Mouse (Mus musculus): Measurements from ENCODE around the gene Abcc4.

Abcc4 gene

DNA sequence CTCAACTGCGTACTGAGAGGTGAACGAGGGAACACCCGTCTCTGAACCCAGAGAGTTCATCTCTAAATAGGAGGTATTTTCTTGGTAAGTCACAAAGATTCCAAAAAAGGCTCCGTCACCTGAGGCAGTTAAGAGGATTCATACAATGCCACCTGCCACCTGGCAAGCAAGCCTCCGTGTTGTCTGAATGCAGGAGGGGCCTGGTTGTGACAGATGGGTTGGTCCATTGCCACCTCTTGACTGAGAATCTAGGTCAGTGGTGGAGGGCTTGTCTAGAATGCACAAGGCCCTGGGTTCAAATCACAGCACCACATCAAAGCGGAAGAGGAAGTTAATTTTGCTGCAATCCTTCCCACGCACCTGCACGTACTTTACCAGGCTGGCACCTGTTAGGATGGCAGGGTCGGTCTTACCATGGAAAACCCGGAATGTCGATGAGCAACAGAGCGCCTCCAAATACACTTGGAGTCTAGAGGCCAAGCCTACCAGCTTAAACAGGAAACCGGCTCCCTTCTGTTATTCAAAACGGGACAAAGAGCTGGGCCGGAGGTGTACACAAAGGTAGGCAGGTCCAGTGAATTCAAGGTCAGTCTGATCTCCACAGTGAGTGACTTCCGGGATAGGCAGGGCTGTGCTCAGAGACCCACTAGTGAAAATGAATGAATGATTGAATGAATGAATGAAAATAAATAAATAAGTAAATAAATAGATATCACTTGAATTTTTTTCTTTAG is 9.3 kb downstream of the Abcc4 start:
- H3K9me3 ChIP-seq (ENCODE audit: low read length): no peaks in the 10 kb centered on the region
- H3K4me1 ChIP-seq (replicated peaks; ENCODE audit: low read depth, low read length): peaks cover 96% of the 10 kb centered on the region
- no peak for TF ChIP-seq CTCF (conservative IDR thresholded peaks at IDR 0.05; ENCODE audit: low read length)
- TF ChIP-seq POU5F1 (IDR thresholded peaks at IDR 0.05; ENCODE audit: borderline replicate concordance, low read length): peak; percentile 70
- TF ChIP-seq NANOG (IDR thresholded peaks at IDR 0.05; ENCODE audit: borderline replicate concordance, low read length): peak; percentile 55; the same call in 1 of the 2 replicates
- no peaks in the 10 kb centered on the region for H3K27me3 ChIP-seq (ENCODE audit: insufficient read depth, low read length)
- peaks cover 79% of the 10 kb centered on the region for H3K36me3 ChIP-seq (ENCODE audit: insufficient read depth, low read length)
- peak overlapping the region; percentile 67 for H3K4me3 ChIP-seq (replicated peaks; ENCODE audit: low read length)

DNA sequence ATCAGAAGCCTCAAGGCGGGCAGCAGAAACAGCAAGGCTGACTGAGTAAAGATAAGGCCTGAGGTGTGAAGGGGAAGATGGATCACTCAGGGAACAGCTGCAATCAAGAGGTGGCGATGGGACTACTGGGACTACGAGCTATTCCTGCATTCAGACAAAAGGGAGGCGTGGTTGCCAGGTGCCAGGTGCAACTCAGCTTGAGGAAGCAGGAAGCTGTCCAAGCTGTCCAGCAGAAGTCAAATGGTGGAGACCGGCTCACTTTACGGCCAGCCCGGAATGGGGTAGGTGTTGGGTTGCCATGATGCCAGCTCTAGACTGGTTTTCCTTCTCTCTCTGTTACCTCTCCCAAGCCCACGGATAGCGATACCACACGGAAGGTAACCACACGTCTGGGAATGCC is 10.2 kb downstream of the Abcc4 start:
- no peaks in the 10 kb centered on the region for H3K27me3 ChIP-seq (ENCODE audit: insufficient read depth, low read length)
- H3K9me3 ChIP-seq (ENCODE audit: low read length): no peaks in the 10 kb centered on the region
- H3K4me3 ChIP-seq (replicated peaks; ENCODE audit: low read length): peak overlapping the region; percentile 67
- TF ChIP-seq NANOG (IDR thresholded peaks at IDR 0.05; ENCODE audit: borderline replicate concordance, low read length) (no peak), CTCF (conservative IDR thresholded peaks at IDR 0.05; ENCODE audit: low read length) (no peak), POU5F1 (IDR thresholded peaks at IDR 0.05; ENCODE audit: borderline replicate concordance, low read length) (no peak)
- peaks cover 79% of the 10 kb centered on the region for H3K36me3 ChIP-seq (ENCODE audit: insufficient read depth, low read length)
- peaks cover 96% of the 10 kb centered on the region for H3K4me1 ChIP-seq (replicated peaks; ENCODE audit: low read depth, low read length)

DNA sequence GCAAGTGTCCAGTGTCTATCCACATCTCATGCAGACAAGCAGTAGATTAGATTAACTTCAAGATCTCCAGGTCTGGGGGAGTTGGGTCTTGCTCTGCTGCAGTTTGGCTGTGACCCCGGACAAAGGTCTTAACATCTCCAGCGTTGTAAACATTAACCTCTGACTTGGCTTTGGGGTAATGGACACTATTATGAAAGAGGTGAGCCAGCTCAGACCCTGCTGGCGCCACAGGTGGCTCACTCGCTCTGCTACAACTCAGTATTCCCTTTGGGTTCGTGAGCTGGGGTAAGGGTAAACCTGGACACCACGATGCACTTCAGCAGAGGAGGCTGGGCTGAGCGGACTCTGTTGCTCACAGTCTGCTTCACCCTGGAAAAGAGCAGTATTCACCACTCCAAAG is 11.7 kb downstream of the Abcc4 start:
- peak overlapping the region; percentile 27 for H3K4me3 ChIP-seq (replicated peaks; ENCODE audit: low read length)
- H3K27me3 ChIP-seq (ENCODE audit: insufficient read depth, low read length): no peaks in the 10 kb centered on the region
- peaks cover 75% of the 10 kb centered on the region for H3K36me3 ChIP-seq (ENCODE audit: insufficient read depth, low read length)
- peaks cover 95% of the 10 kb centered on the region for H3K4me1 ChIP-seq (replicated peaks; ENCODE audit: low read depth, low read length)
- TF ChIP-seq NANOG (IDR thresholded peaks at IDR 0.05; ENCODE audit: borderline replicate concordance, low read length): no peak
- TF ChIP-seq CTCF (conservative IDR thresholded peaks at IDR 0.05; ENCODE audit: low read length): no peak
- no peak for TF ChIP-seq POU5F1 (IDR thresholded peaks at IDR 0.05; ENCODE audit: borderline replicate concordance, low read length)
- no peaks in the 10 kb centered on the region for H3K9me3 ChIP-seq (ENCODE audit: low read length)

DNA sequence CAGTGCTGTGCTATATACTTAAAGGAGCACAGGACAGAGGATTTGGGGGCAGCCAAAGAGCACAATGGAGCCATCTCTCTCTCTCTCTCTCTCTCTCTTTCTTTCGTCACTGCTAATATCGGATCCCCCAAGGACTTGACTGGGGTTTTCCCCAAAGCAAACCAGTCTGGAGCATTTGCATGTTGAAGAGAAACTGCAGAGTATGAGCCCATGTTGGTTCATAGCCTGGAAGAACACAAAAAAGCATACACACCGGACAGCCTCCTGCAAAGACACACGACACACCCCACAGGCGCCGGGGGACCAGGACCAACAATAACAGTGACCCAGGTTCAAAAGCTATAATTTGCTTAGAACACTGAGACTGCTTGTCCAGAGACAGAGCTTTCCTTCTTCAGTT is 14.1 kb downstream of the Abcc4 start:
- H3K9me3 ChIP-seq (ENCODE audit: low read length): no peaks in the 10 kb centered on the region
- H3K27me3 ChIP-seq (ENCODE audit: insufficient read depth, low read length): no peaks in the 10 kb centered on the region
- peak overlapping the region; percentile 65 for H3K4me3 ChIP-seq (replicated peaks; ENCODE audit: low read length)
- H3K36me3 ChIP-seq (ENCODE audit: insufficient read depth, low read length): peaks cover 81% of the 10 kb centered on the region
- TF ChIP-seq POU5F1 (IDR thresholded peaks at IDR 0.05; ENCODE audit: borderline replicate concordance, low read length): no peak
- no peak for TF ChIP-seq CTCF (conservative IDR thresholded peaks at IDR 0.05; ENCODE audit: low read length)
- TF ChIP-seq NANOG (IDR thresholded peaks at IDR 0.05; ENCODE audit: borderline replicate concordance, low read length): no peak
- H3K4me1 ChIP-seq (replicated peaks; ENCODE audit: low read depth, low read length): peaks cover 97% of the 10 kb centered on the region

DNA sequence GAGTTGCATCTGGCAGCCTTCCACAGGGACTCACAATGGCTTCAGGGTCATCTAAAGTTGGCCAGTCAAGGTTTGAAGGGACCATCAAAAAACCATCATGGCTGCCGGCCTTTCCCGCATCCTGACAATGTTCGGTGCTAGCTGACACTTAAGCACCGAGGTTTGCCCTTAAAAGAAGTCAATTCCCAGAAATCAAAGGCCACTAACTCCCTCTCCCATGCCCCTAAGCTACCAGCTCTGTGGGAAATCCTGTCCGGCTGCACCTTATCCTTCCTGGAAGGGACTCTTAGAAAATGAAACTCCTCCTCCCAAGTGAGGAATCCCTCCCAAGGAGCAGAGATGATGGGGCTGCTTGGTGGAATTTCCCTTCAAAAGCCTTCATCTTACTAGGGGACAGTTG is 14.6 kb downstream of the Abcc4 start:
- H3K9me3 ChIP-seq (ENCODE audit: low read length): no peaks in the 10 kb centered on the region
- TF ChIP-seq NANOG (IDR thresholded peaks at IDR 0.05; ENCODE audit: borderline replicate concordance, low read length) (0 out of 2 replicates have a peak, but pooled peaks have one; percentile 33), POU5F1 (IDR thresholded peaks at IDR 0.05; ENCODE audit: borderline replicate concordance, low read length) (no peak)
- peaks cover 96% of the 10 kb centered on the region for H3K4me1 ChIP-seq (replicated peaks; ENCODE audit: low read depth, low read length)
- no peaks in the 10 kb centered on the region for H3K27me3 ChIP-seq (ENCODE audit: insufficient read depth, low read length)
- H3K4me3 ChIP-seq (replicated peaks; ENCODE audit: low read length): peak overlapping the region; percentile 65
- peaks cover 77% of the 10 kb centered on the region for H3K36me3 ChIP-seq (ENCODE audit: insufficient read depth, low read length)

DNA sequence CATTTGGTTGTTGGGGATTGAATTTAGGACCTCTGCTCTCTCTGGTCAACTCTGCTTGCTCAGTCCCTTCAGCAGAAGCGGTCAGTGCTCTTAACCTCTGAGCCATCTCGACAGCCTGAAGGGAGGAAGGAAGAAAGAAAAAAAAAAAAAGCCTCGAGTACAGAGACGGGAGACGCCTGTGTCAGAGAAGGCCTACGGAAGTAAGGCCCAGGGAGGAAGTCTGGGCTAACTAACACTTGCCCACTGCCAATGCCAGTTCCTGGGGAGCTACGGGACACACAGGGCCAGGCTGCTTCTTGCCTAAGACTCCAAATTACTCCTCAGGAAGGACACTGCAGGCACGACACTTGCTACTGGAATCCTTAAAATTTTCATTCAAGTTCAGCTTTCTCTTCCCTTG is 15.1 kb downstream of the Abcc4 start:
- TF ChIP-seq POU5F1 (IDR thresholded peaks at IDR 0.05; ENCODE audit: borderline replicate concordance, low read length): no peak
- no peak for TF ChIP-seq NANOG (IDR thresholded peaks at IDR 0.05; ENCODE audit: borderline replicate concordance, low read length)
- TF ChIP-seq CTCF (conservative IDR thresholded peaks at IDR 0.05; ENCODE audit: low read length): no peak
- Histone ChIP-seq H3K4me3 (replicated peaks; ENCODE audit: low read length) (peak overlapping the region; percentile 65), H3K27me3 (ENCODE audit: insufficient read depth, low read length) (no peaks in the 10 kb centered on the region), H3K36me3 (ENCODE audit: insufficient read depth, low read length) (peaks cover 76% of the 10 kb centered on the region), H3K9me3 (ENCODE audit: low read length) (no peaks in the 10 kb centered on the region), H3K4me1 (replicated peaks; ENCODE audit: low read depth, low read length) (peaks cover 96% of the 10 kb centered on the region)

DNA sequence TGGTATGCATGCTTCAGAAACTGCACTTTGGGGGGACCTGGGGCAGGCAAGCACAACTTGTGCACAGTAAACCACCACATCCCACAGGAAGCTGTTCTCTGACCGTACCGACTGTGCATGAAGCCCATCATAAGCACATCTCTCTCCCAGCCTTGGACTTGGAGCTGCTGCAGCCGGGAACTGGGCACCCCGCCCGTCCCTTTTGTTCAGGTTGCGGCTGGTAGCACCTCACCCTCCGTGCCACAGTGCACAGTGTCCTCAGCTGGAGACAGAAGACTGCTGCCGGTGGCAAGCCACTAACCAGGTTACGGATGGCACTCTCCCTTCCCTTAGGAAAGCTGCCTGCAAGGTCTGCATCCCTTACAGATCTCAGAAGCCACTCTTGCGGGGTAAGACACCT is 15.7 kb downstream of the Abcc4 start:
- Histone ChIP-seq H3K4me3 (replicated peaks; ENCODE audit: low read length) (peak overlapping the region; percentile 65), H3K4me1 (replicated peaks; ENCODE audit: low read depth, low read length) (peaks cover 96% of the 10 kb centered on the region), H3K9me3 (ENCODE audit: low read length) (no peaks in the 10 kb centered on the region), H3K27me3 (ENCODE audit: insufficient read depth, low read length) (no peaks in the 10 kb centered on the region), H3K36me3 (ENCODE audit: insufficient read depth, low read length) (peaks cover 76% of the 10 kb centered on the region)
- TF ChIP-seq POU5F1 (IDR thresholded peaks at IDR 0.05; ENCODE audit: borderline replicate concordance, low read length): no peak

DNA sequence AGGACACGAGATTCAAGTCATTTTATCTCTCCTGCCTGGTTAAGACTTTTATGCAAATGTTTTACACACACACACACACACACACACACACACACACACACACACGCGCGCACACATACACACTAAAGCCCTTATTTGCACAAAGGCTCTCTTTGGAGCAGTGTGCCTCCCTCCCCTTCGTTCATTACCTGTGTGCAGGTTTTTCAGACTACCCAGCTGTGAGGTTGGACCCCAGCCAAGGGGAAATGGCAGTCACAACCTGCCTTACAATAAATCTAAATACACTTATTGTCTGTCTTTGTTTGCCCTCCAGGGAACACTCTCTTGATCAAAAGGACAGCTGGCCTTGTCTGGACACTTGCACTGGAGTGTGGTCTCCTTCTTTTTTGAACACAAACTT is 17.4 kb downstream of the Abcc4 start:
- TF ChIP-seq CTCF (conservative IDR thresholded peaks at IDR 0.05; ENCODE audit: low read length) (no peak), NANOG (IDR thresholded peaks at IDR 0.05; ENCODE audit: borderline replicate concordance, low read length) (no peak), POU5F1 (IDR thresholded peaks at IDR 0.05; ENCODE audit: borderline replicate concordance, low read length) (no peak)
- H3K27me3 ChIP-seq (ENCODE audit: insufficient read depth, low read length): no peaks in the 10 kb centered on the region
- H3K9me3 ChIP-seq (ENCODE audit: low read length): no peaks in the 10 kb centered on the region
- peak overlapping the region; percentile 20; the same call in 1 of the 2 replicates for H3K4me3 ChIP-seq (replicated peaks; ENCODE audit: low read length)
- peaks cover 80% of the 10 kb centered on the region for H3K4me1 ChIP-seq (replicated peaks; ENCODE audit: low read depth, low read length)
- H3K36me3 ChIP-seq (ENCODE audit: insufficient read depth, low read length): peaks cover 68% of the 10 kb centered on the region

DNA sequence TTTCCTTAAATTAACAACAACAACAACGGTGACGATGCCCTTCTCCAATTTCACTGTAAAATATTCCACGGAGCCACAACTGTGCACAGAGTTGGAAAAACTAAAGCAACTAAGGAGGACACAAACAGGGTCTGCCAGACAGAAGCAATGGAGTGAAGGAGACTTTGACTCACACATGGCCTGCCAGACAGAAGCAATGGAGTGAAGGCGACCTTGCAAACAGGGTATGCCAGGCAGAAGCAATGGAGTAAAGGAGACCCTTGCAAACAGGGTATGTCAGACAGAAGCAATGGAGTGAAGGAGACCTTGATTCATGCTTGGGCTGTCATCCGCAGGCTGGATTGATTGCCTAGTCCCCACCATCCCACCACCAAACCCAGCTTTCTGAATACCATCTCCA is 19.2 kb downstream of the Abcc4 start:
- H3K27me3 ChIP-seq (ENCODE audit: insufficient read depth, low read length): no peaks in the 10 kb centered on the region
- TF ChIP-seq POU5F1 (IDR thresholded peaks at IDR 0.05; ENCODE audit: borderline replicate concordance, low read length) (no peak), NANOG (IDR thresholded peaks at IDR 0.05; ENCODE audit: borderline replicate concordance, low read length) (no peak), CTCF (conservative IDR thresholded peaks at IDR 0.05; ENCODE audit: low read length) (no peak)
- peaks cover 81% of the 10 kb centered on the region for H3K4me1 ChIP-seq (replicated peaks; ENCODE audit: low read depth, low read length)
- H3K4me3 ChIP-seq (replicated peaks; ENCODE audit: low read length): peak overlapping the region; percentile 50
- H3K9me3 ChIP-seq (ENCODE audit: low read length): no peaks in the 10 kb centered on the region
- peaks cover 70% of the 10 kb centered on the region for H3K36me3 ChIP-seq (ENCODE audit: insufficient read depth, low read length)

All from E14TG2a.4 (cell line).